Mouse (Mus musculus) heart, embryonic 11.5 days (tissue): ENCODE data around the gene Fam83b. TPM values are rescaled to one million over a fixed set of nuclear protein-coding genes. Genes with fewer than 3 reads are reported as not detected.

ENCODE experiments used
- ATAC-seq: fragments of 200-750 bp; cut with Nextera tagmentation; replicated peaks from 2 replicates; pipeline ENCODE4 v1.8.0; 2017; ENCODE audit warnings: moderate library complexity; ENCODE audit not compliant: insufficient number of reproducible peaks, low FRiP score, low TSS enrichment
- H3K27ac ChIP-seq: fragments of 300-500 bp; sonication (generic); 2 replicates; pipeline ENCODE4 v1.5.1; 2014; ENCODE audit warnings: mild to moderate bottlenecking, low read depth, low read length
- H3K27me3 ChIP-seq: fragments of 300-500 bp; sonication (generic); 2 replicates; pipeline ENCODE4 v1.6.1; 2014; ENCODE audit warnings: mild to moderate bottlenecking, low read length, mixed read lengths; ENCODE audit not compliant: control insufficient read depth, insufficient read depth
- H3K36me3 ChIP-seq: fragments of 300-500 bp; sonication (generic); 2 replicates; pipeline ENCODE4 v1.6.1; 2014; ENCODE audit warnings: mild to moderate bottlenecking, low read length, moderate library complexity, mixed read lengths; ENCODE audit not compliant: control insufficient read depth, insufficient read depth
- H3K4me1 ChIP-seq: fragments of 300-500 bp; sonication (generic); 2 replicates; pipeline ENCODE4 v1.6.1; 2014; ENCODE audit warnings: low read length; ENCODE audit not compliant: control insufficient read depth, insufficient read depth
- H3K4me2 ChIP-seq: fragments of 300-500 bp; sonication (generic); 2 replicates; pipeline ENCODE4 v1.6.1; 2014; ENCODE audit warnings: mild to moderate bottlenecking, moderate library complexity
- H3K4me3 ChIP-seq: fragments of 300-500 bp; sonication (generic); 2 replicates; pipeline ENCODE4 v1.5.1; 2014; ENCODE audit warnings: low read depth, low read length
- H3K9ac ChIP-seq: fragments of 300-500 bp; sonication (generic); 2 replicates; pipeline ENCODE4 v1.6.1; 2014; ENCODE audit warnings: mild to moderate bottlenecking, low read depth, low read length, moderate library complexity
- H3K9me3 ChIP-seq: fragments of 300-500 bp; sonication (generic); replicated peaks from 2 replicates; pipeline ENCODE4 v1.6.1; 2016; ENCODE audit warnings: low read length; ENCODE audit not compliant: control insufficient read depth
- WGBS: fragments of 180-500 bp; shearing (Covaris S2); extraction: QIAGEN DNeasy Blood & Tissue Kit; methylation state at CpG from one replicate; pipeline ENCODE4 v1.1.7; 2014; ENCODE audit not compliant: insufficient replicate concordance; 5-methylcytosine and 5-hydroxymethylcytosine counted together
- polyA plus RNA-seq: library from polyadenylated mRNA; unstranded; fragments of >200 nt; fragmentation: Nextera tagmentation; extraction: Ambion mirVana; gene quantifications from 2 replicates; pipeline ENCODE4 v1.2.1, GENCODE M21; 2014

The Fam83b gene
- polyA plus RNA-seq, 1 experiment from 2014 or later, result 0.84 TPM

DNA sequence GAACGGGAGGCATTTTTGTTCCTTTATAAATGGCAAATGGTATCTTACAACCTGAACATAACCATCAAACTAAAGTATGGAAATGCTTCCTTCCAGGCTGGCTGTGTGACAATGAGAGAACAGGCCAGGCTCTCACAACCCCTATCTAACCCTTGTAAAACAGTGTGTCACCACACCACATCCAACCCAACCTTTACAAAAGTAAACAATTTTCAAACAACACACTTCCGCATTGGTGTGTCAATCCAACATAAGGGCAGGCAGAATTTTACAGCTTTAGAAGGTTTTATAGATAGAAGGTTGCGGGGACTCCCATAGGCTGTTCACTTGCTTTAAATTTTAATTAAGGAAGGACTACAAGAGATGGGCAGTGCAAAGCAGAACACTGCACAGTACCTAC is 77.2 kb downstream of the Fam83b start:
- Histone ChIP-seq H3K4me3 (no peak overlapping the region), H3K4me1 (no peaks in the 10 kb centered on the region), H3K9me3 (no peaks in the 10 kb centered on the region), H3K27me3 (no peaks in the 10 kb centered on the region), H3K9ac (no peak overlapping the region), H3K36me3 (no peaks in the 10 kb centered on the region), H3K4me2 (no peak overlapping the region), H3K27ac (no peak overlapping the region)
- no peak for ATAC-seq
- 81% methylated on average over 3 of the region's 3 CpGs for WGBS

- Histone ChIP-seq H3K4me2 (no peak overlapping the region), H3K9ac (no peak overlapping the region), H3K9me3 (no peaks in the 10 kb centered on the region), H3K27ac (no peak overlapping the region), H3K4me1 (no peaks in the 10 kb centered on the region), H3K36me3 (no peaks in the 10 kb centered on the region), H3K4me3 (no peak overlapping the region), H3K27me3 (no peaks in the 10 kb centered on the region)
- WGBS, result 54% methylated on average over 3 of the region's 3 CpGs
- ATAC-seq, result no peak
These were observed 86.8 kb downstream of the Fam83b start for GRCm38 (mm10) chr9:76480088-76480487.

DNA sequence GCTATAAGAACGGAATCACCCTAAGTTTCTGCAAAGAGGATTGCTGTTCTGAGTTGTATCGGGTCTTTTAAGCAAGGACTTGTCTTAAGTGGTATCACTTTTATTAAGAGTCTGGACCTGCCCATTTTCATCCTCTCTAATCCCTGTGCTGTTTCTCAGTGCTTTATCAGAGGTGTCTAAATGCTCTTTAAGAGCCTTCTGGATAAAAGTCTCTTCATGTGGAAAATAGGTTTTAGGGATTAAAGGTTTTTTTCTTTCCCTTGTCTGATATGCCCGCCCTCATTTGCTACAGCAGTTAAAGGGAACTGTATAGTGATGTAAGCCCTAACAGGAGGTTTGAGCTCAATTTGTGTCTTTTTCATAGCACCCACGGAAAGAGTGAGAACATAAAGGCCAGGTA is 97.4 kb downstream of the Fam83b start:
- 64% methylated on average over 4 of the region's 4 CpGs for WGBS

DNA sequence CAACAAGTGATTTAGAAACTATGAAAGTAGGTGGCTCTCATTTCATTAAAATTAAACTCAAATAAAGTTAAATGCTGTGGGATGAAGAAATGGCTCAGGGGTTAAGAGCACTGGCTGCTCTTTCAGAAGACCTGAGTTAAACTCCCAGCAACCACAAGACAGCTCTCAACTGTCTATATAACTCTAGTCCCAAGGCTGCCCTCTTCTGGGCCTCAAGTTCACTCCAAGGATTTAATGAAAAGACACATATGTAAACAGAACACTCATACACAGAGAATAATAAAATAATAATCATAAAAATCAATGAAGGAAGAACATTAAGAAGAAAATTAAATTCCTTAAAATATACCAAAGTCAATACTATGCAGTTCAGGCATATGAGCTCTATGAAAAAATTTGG is 105.4 kb downstream of the Fam83b start:
- Histone ChIP-seq H3K36me3 (no peaks in the 10 kb centered on the region), H3K9ac (no peak overlapping the region), H3K4me3 (no peak overlapping the region), H3K27me3 (no peaks in the 10 kb centered on the region), H3K9me3 (no peaks in the 10 kb centered on the region), H3K4me2 (no peak overlapping the region), H3K27ac (no peak overlapping the region), H3K4me1 (no peaks in the 10 kb centered on the region)
- ATAC-seq, result no peak

More for the DNA sequence above, 97.4 kb downstream of the Fam83b start:
- no peak overlapping the region for H3K4me3 ChIP-seq
- no peaks in the 10 kb centered on the region for H3K9me3 ChIP-seq
- H3K27me3 ChIP-seq, result no peaks in the 10 kb centered on the region
- no peak overlapping the region for H3K4me2 ChIP-seq
- H3K36me3 ChIP-seq, result no peaks in the 10 kb centered on the region
- no peak overlapping the region for H3K9ac ChIP-seq
- no peak overlapping the region for H3K27ac ChIP-seq
- H3K4me1 ChIP-seq, result no peaks in the 10 kb centered on the region
- ATAC-seq, result no peak

GRCm38 (mm10) chr9:76455703-76456102 is 111.2 kb downstream of the Fam83b start:
- H3K9ac ChIP-seq, result no peak overlapping the region
- no peak overlapping the region for H3K4me3 ChIP-seq
- H3K27ac ChIP-seq, result no peak overlapping the region
- H3K4me2 ChIP-seq, result no peak overlapping the region
- H3K9me3 ChIP-seq, result no peaks in the 10 kb centered on the region
- ATAC-seq, result no peak
- no peaks in the 10 kb centered on the region for H3K36me3 ChIP-seq
- no peaks in the 10 kb centered on the region for H3K4me1 ChIP-seq
- 58% methylated on average over 3 of the region's 3 CpGs for WGBS
- H3K27me3 ChIP-seq, result no peaks in the 10 kb centered on the region

Other genes with a start within 250 kb of the Fam83b start
- 0.40 and 0.55 TPM in 2 replicates for gene Hcrtr2, start 243.3 kb downstream of the Fam83b start, polyA plus RNA-seq